Mouse (Mus musculus): ENCODE measurements around the gene Slc25a54. TPM values are rescaled to one million over a fixed set of nuclear protein-coding genes. Genes with fewer than 3 reads are reported as not detected.

Slc25a54 gene
- total RNA-seq (2014; rRNA removed) (not detected in 2 replicates), polyA plus RNA-seq (2015; fragmentation: Nextera tagmentation; extraction: Ambion mirVana) (0.12 TPM in 1 of 2 replicates, not detected in the other)

- no peaks in the 10 kb centered on the region for H3K36me3 ChIP-seq (ENCODE audit: insufficient read depth, low read length)
- WGBS = 96% methylated on average over 17 of the region's 17 CpGs
- no peaks in the 10 kb centered on the region for H3K9me3 ChIP-seq (ENCODE audit: low read length)
- H3K27me3 ChIP-seq (ENCODE audit: insufficient read depth, low read length) = no peaks in the 10 kb centered on the region
- H3K27ac ChIP-seq (ENCODE audit: low read depth, low read length) = no peak within 1 kb of the TSS
- TF ChIP-seq CTCF (IDR thresholded peaks at IDR 0.05) = no peak
- DNase-seq (ENCODE audit: low spot score) (no peak), ATAC-seq (ENCODE audit: low FRiP score) (no peak)
- H3K4me2 ChIP-seq (ENCODE audit: low read depth, low read length, poor library complexity, severe bottlenecking) = no peak within 1 kb of the TSS
- no peak within 1 kb of the TSS for H3K9ac ChIP-seq (replicated peaks; ENCODE audit: low read length, poor library complexity, severe bottlenecking)
- H3K4me3 ChIP-seq (ENCODE audit: low read depth, low read length) = no peak within 1 kb of the TSS
- H3K4me1 ChIP-seq (ENCODE audit: insufficient read depth, low read length) = no peaks in the 10 kb centered on the region
Measured at GRCm38 (mm10) chr3:109080169-109080568, at the start of gene Slc25a54. Gene Slc25a54, plus strand, starts transcription at chr3:109080469.

GRCm38 (mm10) chr3:109030817-109031216, 49.5 kb upstream of the Slc25a54 start:
- no peaks in the 10 kb centered on the region for H3K27me3 ChIP-seq (ENCODE audit: insufficient read depth, low read length)
- 34% methylated on average over 6 of the region's 6 CpGs for WGBS
- DNase-seq (ENCODE audit: low spot score) = no peak
- no peaks in the 10 kb centered on the region for H3K9me3 ChIP-seq (ENCODE audit: low read length)
- H3K27ac ChIP-seq (ENCODE audit: low read depth, low read length) = no peak overlapping the region
- TF ChIP-seq CTCF (IDR thresholded peaks at IDR 0.05) = no peak
- H3K4me3 ChIP-seq (ENCODE audit: low read depth, low read length) = no peak overlapping the region
- H3K4me1 ChIP-seq (ENCODE audit: insufficient read depth, low read length) = no peaks in the 10 kb centered on the region
- ATAC-seq (ENCODE audit: low FRiP score) = no peak
- H3K4me2 ChIP-seq (ENCODE audit: low read depth, low read length, poor library complexity, severe bottlenecking) = no peak overlapping the region
- H3K9ac ChIP-seq (replicated peaks; ENCODE audit: low read length, poor library complexity, severe bottlenecking) = no peak overlapping the region
- H3K36me3 ChIP-seq (ENCODE audit: insufficient read depth, low read length) = no peaks in the 10 kb centered on the region

- no peak overlapping the region for H3K4me3 ChIP-seq (ENCODE audit: low read depth, low read length)
- DNase-seq (ENCODE audit: low spot score) (no peak), ATAC-seq (ENCODE audit: low FRiP score) (no peak)
- no peaks in the 10 kb centered on the region for H3K27me3 ChIP-seq (ENCODE audit: insufficient read depth, low read length)
- 95% methylated on average over 3 of the region's 3 CpGs for WGBS
- no peaks in the 10 kb centered on the region for H3K36me3 ChIP-seq (ENCODE audit: insufficient read depth, low read length)
- no peaks in the 10 kb centered on the region for H3K4me1 ChIP-seq (ENCODE audit: insufficient read depth, low read length)
- H3K4me2 ChIP-seq (ENCODE audit: low read depth, low read length, poor library complexity, severe bottlenecking) = no peak overlapping the region
- H3K27ac ChIP-seq (ENCODE audit: low read depth, low read length) = no peak overlapping the region
- H3K9me3 ChIP-seq (ENCODE audit: low read length) = no peaks in the 10 kb centered on the region
- no peak overlapping the region for H3K9ac ChIP-seq (replicated peaks; ENCODE audit: low read length, poor library complexity, severe bottlenecking)
- TF ChIP-seq CTCF (IDR thresholded peaks at IDR 0.05) = no peak
Measured at GRCm38 (mm10) chr3:109031626-109032025, 48.6 kb upstream of the Slc25a54 start.

GRCm38 (mm10) chr3:109032306-109032705, 48.0 kb upstream of the Slc25a54 start:
- TF ChIP-seq CTCF (IDR thresholded peaks at IDR 0.05) = no peak
- WGBS = 73% methylated on average over 2 of the region's 2 CpGs
- DNase-seq (ENCODE audit: low spot score) (no peak), ATAC-seq (ENCODE audit: low FRiP score) (no peak)
- H3K4me1 ChIP-seq (ENCODE audit: insufficient read depth, low read length) = no peaks in the 10 kb centered on the region
- no peaks in the 10 kb centered on the region for H3K36me3 ChIP-seq (ENCODE audit: insufficient read depth, low read length)
- H3K9me3 ChIP-seq (ENCODE audit: low read length) = no peaks in the 10 kb centered on the region
- no peak overlapping the region for H3K27ac ChIP-seq (ENCODE audit: low read depth, low read length)
- no peak overlapping the region for H3K4me3 ChIP-seq (ENCODE audit: low read depth, low read length)
- H3K4me2 ChIP-seq (ENCODE audit: low read depth, low read length, poor library complexity, severe bottlenecking) = no peak overlapping the region
- no peak overlapping the region for H3K9ac ChIP-seq (replicated peaks; ENCODE audit: low read length, poor library complexity, severe bottlenecking)
- no peaks in the 10 kb centered on the region for H3K27me3 ChIP-seq (ENCODE audit: insufficient read depth, low read length)

DNA sequence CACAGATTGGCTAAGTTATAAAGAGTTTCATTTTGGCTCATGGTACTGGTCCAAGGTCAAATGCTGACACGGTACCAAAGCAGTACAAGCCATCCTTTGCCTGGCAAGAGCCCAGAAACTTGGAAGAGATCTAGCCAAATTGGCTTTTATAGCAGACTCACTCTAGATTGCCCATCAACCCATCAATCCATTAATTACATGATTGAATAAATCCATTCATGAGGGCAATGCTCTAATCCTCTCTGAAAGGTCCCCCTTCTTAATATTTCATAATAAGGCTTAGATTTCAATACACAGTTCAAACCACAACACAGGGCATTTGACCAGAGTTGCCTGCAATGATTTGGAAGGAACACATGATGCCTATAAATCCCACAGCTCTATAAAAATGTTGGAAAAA, 45.9 kb upstream of the Slc25a54 start:
- no peaks in the 10 kb centered on the region for H3K27me3 ChIP-seq (ENCODE audit: insufficient read depth, low read length)
- H3K4me3 ChIP-seq (ENCODE audit: low read depth, low read length) = no peak overlapping the region
- no peak for ATAC-seq (ENCODE audit: low FRiP score)
- no peaks in the 10 kb centered on the region for H3K36me3 ChIP-seq (ENCODE audit: insufficient read depth, low read length)
- no peak overlapping the region for H3K27ac ChIP-seq (ENCODE audit: low read depth, low read length)
- WGBS = 62% methylated on average over 1 of the region's 1 CpGs
- no peaks in the 10 kb centered on the region for H3K9me3 ChIP-seq (ENCODE audit: low read length)
- DNase-seq (ENCODE audit: low spot score) = peak; percentile 30
- no peaks in the 10 kb centered on the region for H3K4me1 ChIP-seq (ENCODE audit: insufficient read depth, low read length)
- H3K4me2 ChIP-seq (ENCODE audit: low read depth, low read length, poor library complexity, severe bottlenecking) = no peak overlapping the region
- no peak overlapping the region for H3K9ac ChIP-seq (replicated peaks; ENCODE audit: low read length, poor library complexity, severe bottlenecking)
- no peak for TF ChIP-seq CTCF (IDR thresholded peaks at IDR 0.05)

GRCm38 (mm10) chr3:109040908-109041307, 39.4 kb upstream of the Slc25a54 start:
- H3K4me2 ChIP-seq (ENCODE audit: low read depth, low read length, poor library complexity, severe bottlenecking) = no peak overlapping the region
- no peak for TF ChIP-seq CTCF (IDR thresholded peaks at IDR 0.05)
- 87% methylated on average over 4 of the region's 4 CpGs for WGBS
- H3K27me3 ChIP-seq (ENCODE audit: insufficient read depth, low read length) = no peaks in the 10 kb centered on the region
- no peak for ATAC-seq (ENCODE audit: low FRiP score)
- H3K4me1 ChIP-seq (ENCODE audit: insufficient read depth, low read length) = no peaks in the 10 kb centered on the region
- no peaks in the 10 kb centered on the region for H3K36me3 ChIP-seq (ENCODE audit: insufficient read depth, low read length)
- H3K9ac ChIP-seq (replicated peaks; ENCODE audit: low read length, poor library complexity, severe bottlenecking) = no peak overlapping the region
- no peak for DNase-seq (ENCODE audit: low spot score)
- no peak overlapping the region for H3K27ac ChIP-seq (ENCODE audit: low read depth, low read length)
- no peak overlapping the region for H3K4me3 ChIP-seq (ENCODE audit: low read depth, low read length)
- no peaks in the 10 kb centered on the region for H3K9me3 ChIP-seq (ENCODE audit: low read length)

Data from midbrain, postnatal 0 days (tissue).